Mouse (Mus musculus) ovary, postnatal 14 days (tissue): Measurements from ENCODE around the gene Gm6217.
"Not testable (repeated sequence)": the region's sequence is repeated elsewhere in the genome, so short reads cannot be mapped to it uniquely, and the experiment has no call there.

Experiments
- DNase-seq: peaks from one replicate; pipeline ENCODE4 v3.0.0; 2022; ENCODE audit warnings: low spot score

Gm6217 gene

DNA sequence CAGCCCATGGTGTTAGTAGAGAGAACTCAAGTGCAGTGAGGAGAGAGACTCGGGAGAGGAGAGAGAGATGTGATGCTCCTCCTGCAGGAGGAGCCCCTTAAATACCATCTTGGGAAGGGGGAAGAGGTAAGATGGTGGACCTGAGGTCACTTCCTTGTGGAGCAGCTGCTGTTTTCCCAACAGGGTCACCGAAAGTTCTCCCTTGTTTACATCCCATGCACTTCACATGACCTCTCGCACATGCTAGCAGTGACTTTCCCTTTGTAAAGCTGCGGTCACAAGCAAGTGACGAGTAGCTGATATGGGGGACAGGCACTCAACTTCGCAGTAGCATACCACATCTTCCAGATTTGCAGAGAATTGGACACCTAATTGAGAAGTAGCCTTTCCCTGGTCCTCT lies at the start of gene Gm6217:
Gene Gm6217 (minus strand): TSS at position 74 of the 400 bp plus-strand sequence.
- DNase-seq: not testable (repeated sequence)

DNA sequence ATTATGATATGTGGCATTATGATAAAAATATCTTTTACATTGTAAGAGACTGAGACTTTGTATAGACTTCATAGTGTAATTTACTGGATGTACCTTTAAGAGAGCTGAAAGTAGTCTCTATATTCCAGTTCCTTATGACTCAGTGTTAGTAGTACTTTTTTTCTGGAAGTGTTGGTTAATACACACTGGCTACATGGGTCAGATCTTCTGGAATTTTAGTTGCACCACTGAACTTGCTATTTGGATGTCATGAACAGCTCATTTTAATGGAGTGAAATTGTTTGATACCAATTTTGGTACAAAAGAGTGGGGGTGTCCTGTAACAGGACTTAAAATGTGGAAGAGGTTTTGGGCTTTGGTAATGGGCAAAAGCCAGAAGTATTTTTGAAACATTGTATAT lies 46.6 kb upstream of the Gm6217 start:
- no peak for DNase-seq

DNA sequence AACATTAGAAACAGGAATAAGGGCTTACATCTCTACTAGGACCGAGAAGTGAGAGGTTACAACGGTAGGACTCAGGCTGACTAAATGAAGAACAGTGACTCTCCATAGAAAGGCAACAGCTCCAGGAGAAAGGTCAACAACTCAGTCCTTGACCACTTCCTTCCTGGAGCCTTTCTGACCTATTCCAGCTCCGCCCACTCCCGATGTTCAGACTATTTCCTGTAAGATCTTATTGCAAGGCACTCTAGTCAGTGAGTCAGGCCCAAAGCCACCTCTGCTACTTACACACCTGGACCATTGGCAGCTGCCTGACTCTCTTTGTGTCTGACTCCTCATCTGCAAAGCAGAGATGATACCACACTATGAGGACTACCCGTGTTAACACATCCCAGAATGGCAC lies 44.6 kb upstream of the Gm6217 start:
- DNase-seq: no peak

DNA sequence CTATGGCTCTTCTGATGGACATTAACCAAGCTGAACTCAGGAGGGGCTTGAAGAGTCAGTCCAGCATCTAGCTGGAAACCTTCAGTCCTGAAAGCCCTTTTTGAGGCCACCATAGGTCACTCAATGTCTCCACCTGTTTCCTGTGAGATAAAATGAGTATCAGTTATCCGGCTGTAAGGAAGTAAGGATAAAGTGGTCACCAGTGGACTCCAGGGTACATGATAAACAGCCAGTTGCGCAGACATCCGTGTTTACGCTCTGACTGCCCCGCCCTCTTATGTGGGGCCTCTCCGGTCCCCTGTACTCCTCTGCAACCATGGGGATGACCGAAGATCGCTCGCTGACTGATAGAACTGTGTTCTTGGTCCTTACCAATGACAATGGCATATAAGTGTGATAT lies 43.1 kb upstream of the Gm6217 start:
- no peak for DNase-seq

DNA sequence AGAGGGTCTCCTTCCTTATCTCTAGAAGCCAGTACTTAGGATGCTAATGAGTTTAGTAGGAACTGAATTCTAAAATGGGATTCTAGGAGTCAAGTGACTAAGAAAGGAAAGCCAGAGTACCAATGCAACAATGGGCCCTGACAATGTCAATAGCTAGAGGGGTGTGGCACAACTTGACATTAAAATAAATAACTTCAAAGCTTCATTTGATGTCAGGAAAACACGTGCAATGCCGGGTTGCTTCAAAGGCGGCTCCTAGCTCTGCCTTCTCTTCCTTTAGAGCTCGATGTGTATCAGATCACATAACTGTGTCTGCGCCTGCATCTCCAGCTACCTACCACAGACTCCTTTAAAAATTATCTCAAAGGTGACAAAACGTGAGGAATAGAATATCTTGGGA lies 42.7 kb upstream of the Gm6217 start:
- DNase-seq: no peak

DNA sequence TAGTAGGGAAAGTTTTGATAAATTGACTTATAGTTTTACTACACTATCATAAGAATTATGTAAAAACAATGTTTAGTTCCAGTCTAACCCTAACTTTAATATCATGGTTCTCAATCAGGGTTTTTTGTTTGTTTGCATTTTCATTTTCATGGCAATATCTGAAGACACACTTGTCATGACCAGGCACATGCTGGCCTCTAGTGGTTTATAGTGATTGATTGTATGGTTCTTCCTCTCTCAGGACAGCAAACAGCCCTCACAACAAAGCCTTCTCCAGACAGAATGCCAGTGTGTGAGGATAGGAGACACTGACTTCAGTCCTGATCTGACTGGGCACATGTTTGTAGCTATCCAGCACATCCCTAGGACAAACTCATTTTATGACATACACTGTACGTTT lies 42.0 kb upstream of the Gm6217 start:
- no peak for DNase-seq

DNA sequence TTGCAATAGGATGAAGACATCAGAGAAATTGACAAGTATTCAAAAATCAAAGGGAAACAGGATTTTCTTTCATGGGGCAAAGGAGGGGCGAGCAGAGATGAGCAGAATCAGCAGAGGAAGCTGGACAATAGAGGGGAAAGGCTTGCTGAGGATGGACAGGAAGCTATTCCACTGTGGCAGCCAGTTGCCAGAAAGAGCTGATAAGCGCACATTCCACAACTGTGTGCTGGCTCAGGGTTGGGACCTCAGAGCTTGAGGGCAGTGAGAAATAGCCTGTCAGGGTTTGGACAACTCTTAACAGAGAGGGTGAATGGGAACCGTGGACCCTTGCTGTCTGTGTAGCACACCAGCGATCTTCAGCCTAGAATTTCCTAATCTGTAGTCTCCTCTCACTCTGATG lies 40.8 kb upstream of the Gm6217 start:
- DNase-seq: no peak

DNA sequence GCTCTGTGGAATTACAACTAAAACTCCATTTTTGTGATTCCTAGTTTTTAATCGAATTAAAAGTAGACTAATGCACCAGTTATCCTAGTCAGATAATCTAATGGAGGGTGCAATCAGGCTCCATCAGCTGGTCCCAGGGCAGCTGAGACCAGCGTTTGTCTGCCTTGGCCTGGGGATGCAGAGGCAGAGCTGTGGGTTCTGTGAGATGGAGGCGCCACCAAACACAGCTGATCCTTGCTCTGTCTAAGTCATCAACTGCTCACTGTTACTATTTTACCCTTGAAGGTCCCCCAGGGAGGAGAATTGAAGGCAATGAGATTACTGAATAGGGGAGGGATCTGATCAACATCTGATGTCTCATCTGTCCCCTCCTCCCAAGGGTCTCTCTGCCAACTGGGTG lies 35.2 kb upstream of the Gm6217 start:
- no peak for DNase-seq

DNA sequence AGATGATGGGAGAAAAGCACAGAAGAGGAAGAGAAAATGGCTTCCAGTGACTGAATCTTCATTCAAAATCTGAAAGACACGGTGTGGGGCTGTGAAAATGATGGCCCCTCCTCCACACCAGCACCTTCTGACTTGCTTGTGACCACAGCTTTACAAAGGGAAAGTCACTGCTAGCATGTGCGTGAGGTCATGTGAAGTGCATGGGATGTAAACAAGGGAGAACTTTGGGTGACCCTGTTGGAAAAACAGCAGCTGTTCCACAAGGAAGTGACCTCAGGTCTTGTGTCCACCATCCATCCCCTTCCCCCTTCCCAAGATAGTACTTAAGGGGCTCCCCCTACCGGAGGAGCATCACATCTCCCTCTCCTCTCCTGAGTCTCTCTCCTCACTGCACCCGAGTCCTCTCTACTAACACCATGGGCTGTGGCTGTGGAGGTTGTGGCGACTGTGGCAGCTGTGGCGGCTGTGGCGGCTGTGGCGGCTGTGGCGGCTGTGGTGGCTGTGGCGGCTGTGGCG lies 28.7 kb upstream of the Gm6217 start, which contains the start of gene Gm47955:
Gene Gm47955 (plus strand): TSS at position 417 of the 516 bp plus-strand sequence.
- no peak for DNase-seq

DNA sequence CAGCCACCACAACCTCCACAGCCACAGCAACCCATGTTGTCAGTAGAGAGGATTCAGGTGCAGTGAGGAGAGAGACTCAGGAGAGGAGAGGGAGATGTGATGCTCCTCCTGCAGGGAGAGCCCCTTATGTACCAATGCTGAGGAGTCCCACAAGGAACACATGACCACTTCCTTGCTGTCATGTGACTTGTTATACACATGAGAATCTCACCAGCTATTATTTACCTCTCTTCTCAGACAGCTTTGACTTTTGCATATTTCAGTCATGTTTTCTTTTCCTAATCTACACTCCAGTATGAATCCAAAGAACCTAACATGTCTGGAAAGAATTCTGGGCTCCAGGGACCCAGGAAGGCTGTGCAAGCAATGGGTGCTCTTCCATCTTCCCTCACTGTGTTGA lies 24.7 kb upstream of the Gm6217 start, which contains the start of gene Gm7544:
Gene Gm7544 (minus strand): TSS at position 101 of the 400 bp plus-strand sequence.
- not testable (repeated sequence) for DNase-seq

DNA sequence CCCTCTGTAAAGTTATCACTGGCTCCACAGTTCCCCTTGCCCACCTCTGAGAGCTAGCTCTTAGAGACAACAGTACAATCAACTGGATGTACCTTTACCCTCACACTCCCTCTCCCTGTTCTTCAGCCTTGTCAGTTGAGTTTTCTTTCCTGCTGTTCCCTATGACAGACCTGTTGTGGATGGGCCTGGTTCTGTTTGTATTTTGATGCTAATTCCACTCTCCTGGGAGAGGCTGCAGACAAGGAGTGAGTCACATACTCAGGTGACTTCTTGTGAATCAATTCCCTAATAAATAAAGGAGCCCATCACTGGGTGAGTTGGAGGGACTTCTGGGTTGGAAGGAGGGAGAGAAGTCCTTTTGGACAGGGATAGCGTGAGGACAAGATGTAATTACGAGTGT lies 17.4 kb upstream of the Gm6217 start:
- no peak for DNase-seq

DNA sequence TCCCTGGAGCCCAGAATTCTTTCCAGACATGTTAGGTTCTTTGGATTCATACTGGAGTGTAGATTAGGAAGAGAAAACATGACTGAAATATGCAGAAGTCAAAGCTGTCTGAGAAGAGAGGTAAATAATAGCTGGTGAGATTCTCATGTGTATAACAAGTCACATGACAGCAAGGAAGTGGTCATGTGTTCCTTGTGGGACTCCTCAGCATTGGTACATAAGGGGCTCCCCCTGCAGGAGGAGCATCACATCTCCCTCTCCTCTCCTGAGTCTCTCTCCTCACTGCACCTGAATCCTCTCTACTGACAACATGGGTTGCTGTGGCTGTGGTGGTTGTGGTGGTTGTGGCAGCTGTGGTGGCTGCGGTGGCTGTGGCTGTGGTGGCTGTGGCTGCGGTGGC lies 14.8 kb upstream of the Gm6217 start:
- not testable (repeated sequence) for DNase-seq

DNA sequence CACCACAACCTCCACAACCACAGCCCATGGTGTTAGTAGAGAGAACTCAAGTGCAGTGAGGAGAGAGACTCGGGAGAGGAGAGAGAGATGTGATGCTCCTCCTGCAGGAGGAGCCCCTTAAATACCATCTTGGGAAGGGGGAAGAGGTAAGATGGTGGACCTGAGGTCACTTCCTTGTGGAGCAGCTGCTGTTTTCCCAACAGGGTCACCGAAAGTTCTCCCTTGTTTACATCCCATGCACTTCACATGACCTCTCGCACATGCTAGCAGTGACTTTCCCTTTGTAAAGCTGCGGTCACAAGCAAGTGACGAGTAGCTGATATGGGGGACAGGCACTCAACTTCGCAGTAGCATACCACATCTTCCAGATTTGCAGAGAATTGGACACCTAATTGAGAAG lies 12.1 kb upstream of the Gm6217 start, which contains the start of gene A030003K21Rik:
Gene A030003K21Rik (minus strand): TSS at position 94 of the 400 bp plus-strand sequence.
- not testable (repeated sequence) for DNase-seq

DNA sequence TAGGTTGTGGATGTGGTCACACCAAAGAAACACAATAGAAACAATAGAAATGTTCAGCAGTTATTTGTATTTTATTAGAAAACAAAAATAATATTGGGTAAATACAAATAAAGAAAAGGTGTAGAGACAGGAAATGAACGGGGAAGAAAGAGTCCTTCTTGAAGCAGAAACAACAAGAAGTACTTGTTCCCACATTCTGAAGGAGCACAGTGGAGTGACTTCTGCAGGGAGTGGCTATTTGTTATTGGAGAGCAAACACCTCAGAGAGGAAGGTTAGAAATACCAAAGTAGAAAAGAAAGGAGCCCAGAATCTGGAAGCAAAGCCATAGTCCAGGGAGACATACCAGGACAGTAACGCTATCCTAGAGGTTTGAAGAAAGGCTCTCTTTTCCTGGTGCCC lies 11.3 kb upstream of the Gm6217 start:
- not testable (repeated sequence) for DNase-seq

DNA sequence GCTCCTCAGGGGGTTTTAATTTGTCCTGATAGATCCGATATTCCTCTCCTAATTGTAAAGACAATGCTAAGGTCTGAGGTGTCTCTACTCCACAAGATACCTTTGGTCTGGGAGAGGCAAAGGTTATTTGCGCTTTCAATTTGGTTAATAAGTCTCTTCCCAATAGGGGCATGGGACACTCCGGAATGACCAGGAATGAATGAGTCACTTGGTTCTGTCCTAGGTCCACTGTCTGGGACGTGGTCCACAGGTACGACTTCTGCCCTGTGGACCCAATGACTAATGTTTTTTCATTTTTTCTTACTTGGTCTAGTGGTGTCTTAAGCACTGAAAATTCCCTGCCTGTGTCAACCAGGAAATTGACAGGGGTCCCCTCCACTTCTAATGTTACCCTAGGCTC lies 7.5 kb upstream of the Gm6217 start:
- no peak for DNase-seq

DNA sequence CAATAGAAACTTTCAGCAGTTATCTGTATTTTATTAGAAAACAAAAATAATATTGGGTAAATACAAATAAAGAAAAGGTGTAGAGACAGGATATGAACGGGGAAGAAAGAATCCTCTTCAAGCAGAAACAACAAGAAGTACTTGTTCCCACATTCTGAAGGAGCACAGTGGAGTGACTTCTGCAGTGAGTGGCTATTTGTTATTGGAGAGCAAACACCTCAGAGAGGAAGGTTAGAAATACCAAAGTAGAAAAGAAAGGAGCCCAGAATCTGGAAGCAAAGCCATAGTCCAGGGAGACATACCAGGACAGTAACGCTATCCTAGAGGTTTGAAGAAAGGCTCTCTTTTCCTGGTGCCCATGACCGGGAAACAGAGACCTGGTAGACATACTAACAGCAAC lies 641 bp downstream of the Gm6217 start:
- DNase-seq: not testable (repeated sequence)

DNA sequence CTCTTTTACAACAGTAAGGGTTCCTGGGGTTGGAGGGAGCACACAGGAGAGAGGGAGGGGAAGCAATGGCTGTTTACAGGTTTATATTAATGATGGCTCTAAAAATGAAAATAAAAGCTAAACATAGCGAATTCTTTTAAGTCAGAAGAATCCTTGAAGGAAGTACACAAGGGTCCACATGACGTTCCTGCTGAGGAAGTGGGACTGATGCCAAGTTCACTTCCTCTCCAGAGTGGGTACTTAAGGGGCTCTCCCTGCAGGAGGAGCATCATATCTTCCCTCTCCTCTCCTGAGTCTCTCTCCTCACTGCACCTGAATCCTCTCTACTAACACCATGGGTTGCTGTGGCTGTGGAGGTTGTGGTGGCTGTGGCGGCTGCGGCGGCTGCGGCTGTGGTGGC lies 6.5 kb downstream of the Gm6217 start, which contains the start of gene A030014E15Rik:
Gene A030014E15Rik (plus strand): TSS at position 268 of the 400 bp plus-strand sequence.
- no peak for DNase-seq

DNA sequence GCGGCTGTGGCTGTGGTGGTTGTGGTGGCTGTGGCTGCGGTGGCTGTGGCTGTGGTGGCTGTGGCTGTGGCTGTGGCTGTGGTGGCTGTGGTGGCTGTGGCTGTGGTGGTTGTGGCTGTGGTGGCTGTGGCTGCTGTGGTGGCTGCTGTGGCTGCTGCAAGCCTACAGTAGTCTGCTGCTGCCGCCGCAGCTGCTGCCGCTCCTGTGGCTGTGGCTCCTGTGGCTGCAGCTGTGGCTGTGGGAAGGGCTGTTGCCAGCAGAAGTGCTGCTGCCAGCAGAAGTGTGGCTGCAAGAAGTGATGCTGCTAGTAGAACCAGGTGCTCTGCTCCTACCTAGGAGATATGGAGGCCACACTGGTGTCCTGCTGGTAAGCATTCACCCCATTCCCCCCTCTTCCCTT lies 17.8 kb downstream of the Gm6217 start:
- not testable (repeated sequence) for DNase-seq

DNA sequence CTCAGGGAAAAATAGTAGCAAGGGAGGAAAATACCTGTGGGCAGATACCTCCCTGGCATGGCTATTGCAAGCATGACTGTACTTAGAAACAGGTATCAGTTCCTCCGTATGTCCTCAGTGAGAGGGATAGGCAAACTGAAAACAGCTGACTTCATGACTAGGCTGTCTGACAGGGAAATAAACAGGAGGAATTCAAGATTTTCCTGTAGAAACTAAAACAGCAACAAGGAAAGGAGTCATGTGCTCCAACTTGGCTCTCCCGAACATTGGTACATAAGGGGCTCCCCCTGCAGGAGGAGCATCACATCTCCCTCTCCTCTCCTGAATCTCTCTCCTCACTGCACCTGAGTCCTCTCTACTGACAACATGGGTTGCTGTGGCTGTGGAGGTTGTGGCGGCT lies 18.2 kb downstream of the Gm6217 start, which contains the start of gene A030005L19Rik:
Gene A030005L19Rik (plus strand): TSS at position 301 of the 400 bp plus-strand sequence.
- DNase-seq: no peak

DNA sequence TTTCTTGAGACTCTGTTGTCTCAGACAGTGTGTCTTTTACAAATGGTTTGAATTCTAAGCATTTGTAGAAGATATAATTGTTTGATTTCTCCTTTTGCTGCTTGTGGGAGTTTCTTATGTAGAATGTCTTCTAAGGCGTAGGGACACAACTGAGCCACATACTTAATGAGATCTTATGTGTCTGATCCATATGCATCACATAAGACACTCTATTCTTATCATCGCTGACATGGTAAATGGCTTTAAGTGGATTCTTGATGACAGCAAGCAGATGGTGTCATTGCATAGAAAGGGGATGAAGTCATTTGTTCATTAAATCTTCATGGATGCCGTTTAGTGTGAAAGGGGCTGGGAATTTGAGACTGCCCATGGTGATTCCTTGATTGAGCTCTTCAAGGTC lies 25.3 kb downstream of the Gm6217 start:
- no peak for DNase-seq

DNA sequence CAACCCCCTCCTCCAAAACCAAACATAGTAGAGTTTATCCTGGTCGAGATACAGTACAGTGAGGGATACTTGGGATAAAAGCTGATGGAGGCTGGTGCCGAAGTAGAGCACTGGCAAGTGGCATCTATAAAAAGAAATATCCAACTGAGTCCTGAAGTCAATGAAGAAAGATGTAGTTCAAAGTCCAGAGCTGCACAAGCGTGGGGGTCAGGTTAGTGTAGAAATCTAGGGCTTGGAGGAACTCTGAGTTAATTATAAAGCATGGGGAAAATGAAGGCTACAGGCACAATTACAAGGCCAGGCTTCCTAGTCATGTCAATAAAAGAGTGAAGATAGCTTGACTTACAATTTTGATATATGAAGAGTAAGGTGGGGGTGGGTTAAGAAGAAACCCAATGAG lies 30.0 kb downstream of the Gm6217 start:
- DNase-seq: no peak

DNA sequence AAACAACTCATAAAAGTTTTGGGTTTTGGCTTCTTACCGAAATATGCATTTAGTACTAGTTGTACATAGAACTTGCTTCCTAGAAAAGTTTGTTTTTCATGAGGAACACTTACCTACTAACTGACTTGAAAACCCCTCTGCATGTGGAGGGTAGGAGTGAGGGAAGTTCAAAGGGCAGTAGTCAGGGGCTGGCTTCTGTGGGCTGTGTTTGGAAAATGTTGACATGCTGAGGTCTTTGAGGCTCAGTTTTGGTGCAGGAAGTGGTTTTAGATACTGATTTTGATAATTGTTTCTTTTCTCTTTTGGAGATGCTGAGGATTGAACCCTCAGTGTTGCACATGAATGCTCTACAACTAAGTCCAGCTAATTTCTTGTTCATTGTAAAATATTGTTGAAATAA lies 30.6 kb downstream of the Gm6217 start:
- no peak for DNase-seq

DNA sequence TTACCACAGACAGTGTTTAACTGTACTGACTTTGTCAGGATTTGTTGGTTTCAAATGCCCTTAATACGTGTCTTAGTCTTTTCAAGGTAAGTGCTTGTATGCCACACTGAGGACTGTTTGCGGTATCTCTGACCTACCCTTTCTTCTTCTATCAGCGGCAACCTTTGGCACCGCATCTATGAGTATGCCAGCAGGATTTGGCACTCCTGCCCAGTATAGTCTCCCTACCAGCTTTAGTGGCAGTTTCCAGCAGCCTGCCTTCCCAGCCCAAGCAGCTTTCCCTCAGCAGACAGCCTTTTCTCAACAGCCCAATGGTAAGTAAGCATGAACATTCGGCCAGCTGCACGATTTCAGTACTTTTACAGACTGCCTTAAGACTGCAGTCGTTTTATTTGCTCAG lies 37.9 kb downstream of the Gm6217 start:
- no peak for DNase-seq
